Mouse (Mus musculus): ENCODE measurements at regions not wholly inside any gene's neighbourhood (a gene's known extent, or its start where the extent isn't known, plus 50 kb on each side); places are given as distances from the start of the nearest gene placed in this dataset.

DNA sequence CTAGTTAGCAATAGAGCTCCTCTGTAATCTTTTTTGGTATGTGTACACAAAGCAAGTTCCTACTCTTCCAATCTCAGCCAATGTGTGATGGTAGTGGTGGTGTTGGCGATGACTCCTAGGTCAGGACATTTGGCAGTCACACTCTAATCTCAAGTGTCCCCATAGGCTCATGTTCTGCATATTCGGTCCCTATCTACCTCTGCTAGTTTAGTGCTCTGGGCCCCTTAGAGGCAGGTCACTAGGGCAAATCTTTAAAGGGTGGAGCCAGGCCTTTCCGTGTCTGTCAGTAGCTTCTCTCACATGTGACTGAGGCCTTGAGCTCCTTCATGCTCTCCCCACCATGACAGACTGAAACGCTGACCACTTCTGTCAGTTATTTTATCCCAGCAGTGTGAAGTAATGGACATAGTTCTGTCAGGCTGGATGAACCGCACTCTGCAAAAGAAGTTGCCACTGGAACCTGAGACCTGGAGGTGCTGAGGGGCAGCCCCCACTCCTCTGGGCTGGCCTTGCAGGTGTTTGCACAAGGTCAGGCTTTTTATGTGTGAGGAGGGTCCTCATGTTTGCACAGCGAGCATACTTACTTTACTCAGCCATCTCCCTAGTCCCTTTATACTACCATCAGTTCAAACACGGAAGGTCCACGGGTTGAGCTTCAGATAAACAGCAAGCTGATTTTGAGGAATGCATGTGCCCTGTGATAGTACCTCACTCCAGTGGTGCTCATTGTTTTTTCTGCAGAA, 75.3 kb upstream of the Ywhaq start:
- WGBS, result 65% methylated on average over 8 of the region's 8 CpGs
- no peak for DNase-seq
- Histone ChIP-seq H3K4me3 (replicated peaks; ENCODE audit: extremely low read depth, low read depth, low read length) (no peak overlapping the region), H3K4me1 (ENCODE audit: control insufficient read depth, insufficient read depth, low read length) (no peaks in the 10 kb centered on the region)
- no peak for TF ChIP-seq POLR2A (IDR thresholded peaks at IDR 0.05; ENCODE audit: borderline replicate concordance, extremely low read depth, low read depth, low read length)
- TF ChIP-seq CTCF (IDR thresholded peaks at IDR 0.05; ENCODE audit: insufficient read depth, low read length), result no peak

DNA sequence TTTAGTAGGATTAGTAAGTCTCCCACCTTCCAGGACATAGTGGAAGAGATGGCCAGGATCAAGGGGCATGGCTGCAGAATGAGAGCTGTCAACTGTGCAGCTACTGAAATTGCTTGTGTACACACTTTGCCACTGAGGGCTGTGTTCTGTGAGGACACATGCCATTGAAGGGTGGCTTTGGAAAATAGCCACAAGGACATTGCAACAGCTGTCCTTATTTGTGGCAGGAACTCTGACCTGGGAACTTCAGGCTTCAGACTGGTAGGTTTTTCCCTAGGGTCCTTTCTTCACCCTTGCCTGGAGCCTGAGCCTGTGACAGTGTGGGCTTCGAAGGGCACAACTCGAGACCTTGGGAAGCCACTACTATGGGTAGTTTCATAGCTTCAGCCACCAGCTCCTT, 64.2 kb upstream of the Ywhaq start:
- no peak overlapping the region for H3K4me3 ChIP-seq (replicated peaks; ENCODE audit: extremely low read depth, low read depth, low read length)
- 84% methylated on average over 2 of the region's 2 CpGs for WGBS
- TF ChIP-seq CTCF (IDR thresholded peaks at IDR 0.05; ENCODE audit: insufficient read depth, low read length), result no peak
- TF ChIP-seq POLR2A (IDR thresholded peaks at IDR 0.05; ENCODE audit: borderline replicate concordance, extremely low read depth, low read depth, low read length), result no peak
- DNase-seq, result no peak
- H3K4me1 ChIP-seq (ENCODE audit: control insufficient read depth, insufficient read depth, low read length), result no peaks in the 10 kb centered on the region; the same call in 1 of the 2 replicates

DNA sequence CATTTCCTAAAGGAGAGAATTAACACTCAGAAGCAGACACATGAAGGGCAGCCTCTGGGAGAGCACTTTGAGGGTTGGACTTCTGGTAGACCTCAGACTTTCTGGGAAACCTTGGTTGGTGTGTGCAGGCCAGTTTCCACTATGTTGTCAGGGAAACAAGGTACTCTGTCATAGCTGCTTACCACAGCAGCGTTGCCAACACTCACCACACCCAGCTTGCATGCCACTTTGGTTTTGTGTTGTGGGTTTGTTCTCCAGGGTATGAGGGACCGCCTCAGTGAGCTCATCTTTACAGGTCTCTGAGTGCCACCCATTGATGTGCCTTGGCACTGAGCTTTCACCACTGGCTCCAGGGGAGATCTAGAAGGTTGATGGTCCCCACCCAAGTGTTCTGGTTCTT, 62.8 kb upstream of the Ywhaq start:
- Histone ChIP-seq H3K4me3 (replicated peaks; ENCODE audit: extremely low read depth, low read depth, low read length) (no peak overlapping the region), H3K4me1 (ENCODE audit: control insufficient read depth, insufficient read depth, low read length) (no peaks in the 10 kb centered on the region; the same call in 1 of the 2 replicates)
- no peak for TF ChIP-seq CTCF (IDR thresholded peaks at IDR 0.05; ENCODE audit: insufficient read depth, low read length)
- no peak for TF ChIP-seq POLR2A (IDR thresholded peaks at IDR 0.05; ENCODE audit: borderline replicate concordance, extremely low read depth, low read depth, low read length)
- no peak for DNase-seq
- 61% methylated on average over 2 of the region's 2 CpGs for WGBS

DNA sequence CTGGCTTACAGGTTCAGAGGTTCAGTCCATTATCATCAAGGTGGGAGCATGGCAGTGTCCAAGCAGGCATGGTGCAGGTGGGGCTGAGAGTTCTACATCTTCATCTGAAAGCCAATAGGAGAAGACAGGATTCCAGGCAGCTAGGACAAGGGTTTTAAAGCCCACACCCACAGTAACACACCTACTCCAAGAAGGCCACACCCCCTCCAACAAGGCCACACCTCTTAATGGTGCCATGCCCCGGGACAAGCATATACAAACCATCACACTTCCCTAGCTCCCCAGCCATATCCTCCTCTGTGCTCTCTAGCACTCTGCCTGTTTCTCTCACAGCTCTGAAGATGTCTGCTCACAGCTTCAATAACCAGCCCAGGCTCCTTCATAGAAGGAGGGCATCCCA, 61.8 kb upstream of the Ywhaq start:
- DNase-seq, result no peak
- WGBS, result 44% methylated on average over 1 of the region's 1 CpGs
- TF ChIP-seq POLR2A (IDR thresholded peaks at IDR 0.05; ENCODE audit: borderline replicate concordance, extremely low read depth, low read depth, low read length) (no peak), CTCF (IDR thresholded peaks at IDR 0.05; ENCODE audit: insufficient read depth, low read length) (no peak)
- no peak overlapping the region for H3K4me3 ChIP-seq (replicated peaks; ENCODE audit: extremely low read depth, low read depth, low read length)
- H3K4me1 ChIP-seq (ENCODE audit: control insufficient read depth, insufficient read depth, low read length), result no peaks in the 10 kb centered on the region; the same call in 1 of the 2 replicates

DNA sequence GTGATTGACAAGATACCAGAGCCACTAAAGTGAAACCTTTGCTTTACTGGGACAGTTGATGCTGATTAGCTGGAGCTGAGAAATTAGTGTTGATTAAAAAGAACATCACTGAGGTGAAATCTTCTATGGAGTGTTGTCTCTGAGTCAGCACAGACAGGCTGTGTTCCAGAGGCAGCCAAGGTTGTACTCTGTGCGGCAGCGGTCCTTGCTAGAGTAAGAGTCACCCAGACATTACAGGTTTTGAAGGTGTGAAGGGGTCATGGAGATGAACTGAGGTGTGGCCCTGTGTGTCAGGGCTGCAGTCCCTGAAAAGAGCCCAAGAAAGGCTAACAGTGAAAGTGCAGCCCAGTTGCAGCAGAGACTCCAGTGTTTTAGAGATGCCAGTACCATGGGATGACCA, 59.1 kb upstream of the Ywhaq start:
- Histone ChIP-seq H3K4me3 (replicated peaks; ENCODE audit: extremely low read depth, low read depth, low read length) (no peak overlapping the region), H3K4me1 (ENCODE audit: control insufficient read depth, insufficient read depth, low read length) (no peaks in the 10 kb centered on the region)
- TF ChIP-seq CTCF (IDR thresholded peaks at IDR 0.05; ENCODE audit: insufficient read depth, low read length) (no peak), POLR2A (IDR thresholded peaks at IDR 0.05; ENCODE audit: borderline replicate concordance, extremely low read depth, low read depth, low read length) (no peak)
- 81% methylated on average over 2 of the region's 2 CpGs for WGBS
- DNase-seq, result no peak

DNA sequence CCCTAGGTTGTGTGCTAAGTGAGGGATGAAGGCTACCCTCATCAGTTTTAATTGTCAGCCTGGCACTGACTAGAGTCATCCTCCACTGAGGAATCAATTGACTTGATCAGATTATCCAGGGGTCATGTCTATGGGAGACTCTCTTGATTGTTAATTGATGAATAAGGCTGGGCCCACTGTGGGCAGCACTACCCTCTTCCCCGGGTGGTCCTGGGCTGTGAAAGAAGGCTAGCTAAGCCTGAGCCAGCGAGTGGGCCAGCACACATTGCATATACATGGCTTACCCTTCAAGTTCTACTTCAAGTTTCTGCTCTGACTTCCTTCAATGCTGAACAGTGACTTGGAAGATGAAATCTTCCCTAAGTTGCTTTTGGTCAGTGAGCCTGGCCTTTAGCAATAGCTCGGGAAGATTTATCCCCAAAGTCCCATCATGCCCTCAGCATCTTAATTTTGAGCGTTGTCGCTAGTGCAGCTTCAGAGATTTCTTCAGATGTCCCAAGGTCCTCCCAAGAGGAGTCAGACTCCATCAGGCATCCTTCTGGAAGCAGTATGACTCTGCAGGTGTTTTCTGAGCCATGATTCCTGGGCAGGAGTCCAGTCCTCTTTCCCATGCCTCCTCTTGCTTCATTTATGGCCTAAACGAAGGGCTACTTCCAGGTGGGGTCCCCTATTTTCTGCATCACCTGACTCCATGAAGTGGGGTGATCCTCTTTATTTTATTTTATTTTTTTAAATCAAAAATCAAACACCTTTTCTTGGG, 55.7 kb upstream of the Ywhaq start:
- TF ChIP-seq POLR2A (IDR thresholded peaks at IDR 0.05; ENCODE audit: borderline replicate concordance, extremely low read depth, low read depth, low read length) (no peak), CTCF (IDR thresholded peaks at IDR 0.05; ENCODE audit: insufficient read depth, low read length) (no peak)
- Histone ChIP-seq H3K4me3 (replicated peaks; ENCODE audit: extremely low read depth, low read depth, low read length) (no peak overlapping the region), H3K4me1 (ENCODE audit: control insufficient read depth, insufficient read depth, low read length) (no peaks in the 10 kb centered on the region)
- 91% methylated on average over 6 of the region's 6 CpGs for WGBS
- DNase-seq, result no peak

DNA sequence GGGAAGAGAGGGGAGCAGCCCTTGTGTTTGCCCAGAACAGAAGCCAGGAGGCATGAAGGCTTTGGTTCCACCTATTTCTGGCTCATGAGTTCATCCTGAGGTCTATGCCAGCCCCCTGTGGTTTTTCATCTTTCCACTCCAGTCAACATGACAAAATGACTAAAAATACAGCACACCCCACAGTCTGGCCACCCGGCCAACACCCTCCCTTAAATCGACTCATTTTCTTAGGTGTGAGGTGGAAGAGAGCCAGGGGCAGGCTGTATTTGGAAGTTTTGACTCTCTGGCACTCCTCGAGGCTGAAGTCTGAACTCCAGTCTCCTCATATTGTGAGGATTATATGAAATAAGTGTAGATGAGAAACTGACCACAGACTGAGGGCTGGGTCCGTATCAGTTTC, 55.0 kb upstream of the Ywhaq start:
- WGBS, result 27% methylated on average over 4 of the region's 4 CpGs
- no peak for DNase-seq

DNA sequence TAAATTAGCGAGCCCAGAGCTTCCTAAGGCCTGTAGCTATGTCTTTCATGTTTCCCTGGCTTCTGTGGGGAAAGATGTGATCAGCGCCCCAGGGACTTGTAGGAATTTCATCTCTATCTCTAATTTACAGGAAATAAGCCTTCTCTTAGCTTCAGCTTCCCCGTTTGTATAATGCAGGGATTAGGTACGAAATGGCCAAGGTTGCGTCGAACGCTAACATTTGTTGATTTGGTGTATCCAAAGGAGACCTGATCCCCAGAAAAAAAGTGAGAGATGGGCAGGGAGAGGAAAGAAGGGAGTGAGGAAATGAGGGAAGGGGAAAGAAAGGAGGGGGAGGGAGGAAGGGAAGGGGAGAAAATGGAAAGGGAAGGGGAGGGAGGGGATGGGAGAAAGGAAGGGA, 54.5 kb upstream of the Ywhaq start:
- no peaks in the 10 kb centered on the region for H3K4me1 ChIP-seq (ENCODE audit: control insufficient read depth, insufficient read depth, low read length)
- TF ChIP-seq POLR2A (IDR thresholded peaks at IDR 0.05; ENCODE audit: borderline replicate concordance, extremely low read depth, low read depth, low read length) (no peak), CTCF (IDR thresholded peaks at IDR 0.05; ENCODE audit: insufficient read depth, low read length) (no peak)
- H3K4me3 ChIP-seq (replicated peaks; ENCODE audit: extremely low read depth, low read depth, low read length), result no peak overlapping the region
- DNase-seq, result no peak
- 86% methylated on average over 7 of the region's 7 CpGs for WGBS

More for the DNA sequence above, 55.0 kb upstream of the Ywhaq start:
- TF ChIP-seq POLR2A (IDR thresholded peaks at IDR 0.05; ENCODE audit: borderline replicate concordance, extremely low read depth, low read depth, low read length) (no peak), CTCF (IDR thresholded peaks at IDR 0.05; ENCODE audit: insufficient read depth, low read length) (no peak)
- Histone ChIP-seq H3K4me1 (ENCODE audit: control insufficient read depth, insufficient read depth, low read length) (no peaks in the 10 kb centered on the region), H3K4me3 (replicated peaks; ENCODE audit: extremely low read depth, low read depth, low read length) (no peak overlapping the region)

DNA sequence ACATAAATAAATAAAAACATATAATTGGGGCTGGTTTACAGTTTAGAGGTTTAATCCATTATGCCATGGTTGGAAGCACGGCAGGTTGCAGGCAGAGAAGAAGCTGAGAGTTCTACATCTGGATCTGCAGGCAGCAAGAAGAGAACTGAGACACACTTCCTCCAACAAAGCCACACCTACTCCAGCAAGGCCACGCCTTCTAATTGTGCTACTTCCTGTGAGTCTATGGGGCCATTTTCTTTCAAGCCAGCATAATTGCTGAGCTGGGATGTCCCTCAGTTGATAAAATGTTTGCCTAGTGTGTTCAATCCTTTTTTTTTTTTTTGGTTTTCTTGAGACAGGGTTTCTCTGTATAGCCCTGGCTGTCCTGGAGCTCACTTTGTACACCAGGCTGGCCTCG, 52.8 kb upstream of the Ywhaq start:
- WGBS, result 92% methylated on average over 3 of the region's 3 CpGs
- no peak for DNase-seq
- TF ChIP-seq CTCF (IDR thresholded peaks at IDR 0.05; ENCODE audit: insufficient read depth, low read length) (no peak), POLR2A (IDR thresholded peaks at IDR 0.05; ENCODE audit: borderline replicate concordance, extremely low read depth, low read depth, low read length) (no peak)
- Histone ChIP-seq H3K4me3 (replicated peaks; ENCODE audit: extremely low read depth, low read depth, low read length) (no peak overlapping the region), H3K4me1 (ENCODE audit: control insufficient read depth, insufficient read depth, low read length) (no peaks in the 10 kb centered on the region)

Measured in lung, adult 2 months (tissue).